Mouse (Mus musculus): ENCODE data around the gene Rapgef3.

GRCm38 (mm10) chr15:97813452-97814204 lies 45.9 kb upstream of the Rapgef3 start:
- TF ChIP-seq CTCF (IDR thresholded peaks at IDR 0.05; ENCODE audit: low read depth, low read length) (no peak), POLR2A (IDR thresholded peaks at IDR 0.05; ENCODE audit: insufficient read depth, low read length) (no peak), EP300 (IDR thresholded peaks at IDR 0.05; ENCODE audit: insufficient read depth, low read depth, low read length) (no peak)
